Mouse (Mus musculus) gastrocnemius, adult 8-10 months (tissue): ENCODE measurements at regions not wholly inside any gene's neighbourhood (a gene's known extent, or its start where the extent isn't known, plus 50 kb on each side); places are given as distances from the start of the nearest gene placed in this dataset.

ENCODE experiments used
- DNase-seq, 2 experiments: peaks; one replicate each; pipeline ENCODE4 v3.0.0; 2022; ENCODE audit warnings: low spot score in 2 of 2

- DNase-seq = no peak
Observed at GRCm38 (mm10) chr17:88173354-88174032, 108.4 kb upstream of the Fbxo11 start.

GRCm38 (mm10) chr17:88174242-88174679 lies 109.2 kb upstream of the Fbxo11 start:
- DNase-seq = no peak

GRCm38 (mm10) chr17:88175951-88176623 lies 111.0 kb upstream of the Fbxo11 start:
- DNase-seq = no peak

- no peak for DNase-seq
Observed at GRCm38 (mm10) chr17:88190735-88191134, 125.6 kb upstream of the Fbxo11 start.

GRCm38 (mm10) chr17:88191444-88191843 lies 126.4 kb upstream of the Fbxo11 start:
- DNase-seq = no peak

- no peak for DNase-seq
Observed at GRCm38 (mm10) chr17:88191930-88192807, 127.1 kb upstream of the Fbxo11 start.

GRCm38 (mm10) chr17:88194693-88195092 lies 129.6 kb upstream of the Fbxo11 start:
- no peak for DNase-seq

- DNase-seq = peak; percentile 34 to 38
Observed at GRCm38 (mm10) chr17:88195303-88195702, 130.2 kb upstream of the Fbxo11 start.

- no peak for DNase-seq
Observed at GRCm38 (mm10) chr17:88195893-88196292, 130.8 kb upstream of the Fbxo11 start.

- no peak for DNase-seq
Observed at GRCm38 (mm10) chr17:88196322-88196721, 131.2 kb upstream of the Fbxo11 start.

GRCm38 (mm10) chr17:88197381-88197780 lies 132.3 kb upstream of the Fbxo11 start:
- DNase-seq = no peak

GRCm38 (mm10) chr17:88201249-88201970 lies 136.3 kb upstream of the Fbxo11 start:
- peak in 1 of 2 experiments; percentile 15 for DNase-seq

- DNase-seq = no peak
Observed at GRCm38 (mm10) chr17:88202214-88202613, 137.1 kb upstream of the Fbxo11 start.

- no peak for DNase-seq
Observed at GRCm38 (mm10) chr17:88209565-88209964, 144.5 kb upstream of the Fbxo11 start.

GRCm38 (mm10) chr17:88212121-88212520 lies 147.0 kb upstream of the Fbxo11 start:
- DNase-seq = no peak

GRCm38 (mm10) chr17:88214746-88215145 lies 149.7 kb upstream of the Fbxo11 start:
- peak; percentile 13 to 36 for DNase-seq

GRCm38 (mm10) chr17:88222379-88222955 lies 157.4 kb upstream of the Fbxo11 start:
- no peak for DNase-seq

- DNase-seq = no peak
Observed at GRCm38 (mm10) chr17:88240476-88240875, 175.4 kb upstream of the Fbxo11 start.

GRCm38 (mm10) chr17:88248625-88249024 lies 183.5 kb upstream of the Fbxo11 start:
- DNase-seq = no peak

- DNase-seq = peak in 1 of 2 experiments; percentile 38
Observed at GRCm38 (mm10) chr17:88251949-88252521, 186.9 kb upstream of the Fbxo11 start.
